Mouse (Mus musculus) intestine, embryonic 16.5 days (tissue): ENCODE measurements around the gene Clec4b2. TPM values are rescaled to one million over a fixed set of nuclear protein-coding genes. Genes with fewer than 3 reads are reported as not detected.
"Not testable (repeated sequence)": the region's sequence is repeated elsewhere in the genome, so short reads cannot be mapped to it uniquely, and the experiment has no call there.

ENCODE experiments used
- ATAC-seq: fragments of 200-750 bp; cut with Nextera tagmentation; 2 replicates; pipeline ENCODE4 v1.8.0; 2017; ENCODE audit warnings: moderate TSS enrichment, moderate library complexity
- H3K27ac ChIP-seq: fragments of 300-500 bp; sonication (generic); 2 replicates; pipeline ENCODE4 v1.5.1; 2014; ENCODE audit warnings: mild to moderate bottlenecking, low read length
- H3K27me3 ChIP-seq: fragments of 300-500 bp; sonication (generic); replicated peaks from 2 replicates; pipeline ENCODE4 v1.6.1; 2014; ENCODE audit warnings: low read length, control low read depth, mixed read lengths; ENCODE audit not compliant: control insufficient read depth, insufficient read depth
- H3K36me3 ChIP-seq: fragments of 300-500 bp; sonication (generic); 2 replicates; pipeline ENCODE4 v1.6.1; 2014; ENCODE audit warnings: low read length, control low read depth; ENCODE audit not compliant: control insufficient read depth, insufficient read depth
- H3K4me1 ChIP-seq: fragments of 300-500 bp; sonication (generic); 2 replicates; pipeline ENCODE4 v1.6.1; 2014; ENCODE audit warnings: low read length, control low read depth, mixed read lengths; ENCODE audit not compliant: control insufficient read depth, insufficient read depth
- H3K4me2 ChIP-seq: fragments of 300-500 bp; sonication (generic); 2 replicates; pipeline ENCODE4 v1.6.1; 2014; ENCODE audit warnings: low read depth, low read length, control low read depth
- H3K4me3 ChIP-seq: fragments of 300-500 bp; sonication (generic); 2 replicates; pipeline ENCODE4 v1.5.1; 2014; ENCODE audit warnings: mild to moderate bottlenecking, low read length
- H3K9ac ChIP-seq: fragments of 300-500 bp; sonication (generic); 2 replicates; pipeline ENCODE4 v1.6.1; 2014; ENCODE audit warnings: low read depth, low read length
- H3K9me3 ChIP-seq: fragments of 300-500 bp; sonication (generic); 2 replicates; pipeline ENCODE4 v1.6.1; 2016; ENCODE audit warnings: low read length, control low read depth; ENCODE audit not compliant: control insufficient read depth
- WGBS: fragments of 180-500 bp; shearing (Covaris S2); extraction: QIAGEN DNeasy Blood & Tissue Kit; methylation state at CpG from one replicate; pipeline ENCODE4 v1.1.7; 2014; 5-methylcytosine and 5-hydroxymethylcytosine counted together
- polyA plus RNA-seq: library from polyadenylated mRNA; unstranded; fragments of >200 nt; fragmentation: Nextera tagmentation; extraction: Ambion mirVana; gene quantifications from 2 replicates; pipeline ENCODE4 v1.2.1, GENCODE M21; 2015

The Clec4b2 gene
- polyA plus RNA-seq, 1 experiment from 2014 or later, result not detected

- ATAC-seq, H3K27me3 ChIP-seq, H3K4me1 ChIP-seq: not testable (repeated sequence)
Observed at GRCm38 (mm10) chr6:123208077-123208439, 35.4 kb downstream of the Clec4b2 start.

DNA sequence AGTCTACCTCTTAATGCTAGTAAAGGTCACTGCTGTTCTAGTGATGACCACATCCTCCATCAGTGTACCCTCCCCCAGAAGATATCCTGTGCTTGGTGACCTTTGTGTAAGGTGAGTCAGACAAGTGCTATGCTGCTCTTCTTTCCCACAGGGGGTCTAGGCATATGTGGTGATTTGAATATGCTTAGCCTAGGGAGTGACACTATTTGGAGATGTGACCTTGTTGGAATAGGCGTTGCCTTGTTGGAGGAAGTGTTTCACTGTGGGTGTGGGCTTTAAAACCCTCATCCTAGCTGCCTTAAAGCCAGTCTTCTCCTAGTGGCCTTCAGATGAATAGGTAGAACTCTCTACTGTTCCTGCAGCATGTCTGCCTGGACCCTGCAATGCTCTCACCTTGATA lies 39.0 kb downstream of the Clec4b2 start:
- H3K4me3 ChIP-seq, result no peak overlapping the region
- no peaks in the 10 kb centered on the region for H3K27me3 ChIP-seq
- no peaks in the 10 kb centered on the region for H3K36me3 ChIP-seq
- no peaks in the 10 kb centered on the region for H3K4me1 ChIP-seq
- no peak overlapping the region for H3K4me2 ChIP-seq
- no peaks in the 10 kb centered on the region for H3K9me3 ChIP-seq
- no peak overlapping the region for H3K27ac ChIP-seq
- H3K9ac ChIP-seq, result no peak overlapping the region
- WGBS, result 61% methylated on average over 1 of the region's 1 CpGs
- no peak for ATAC-seq

More at GRCm38 (mm10) chr6:123208077-123208439, 35.4 kb downstream of the Clec4b2 start:
- H3K4me2 ChIP-seq, H3K36me3 ChIP-seq, H3K9ac ChIP-seq, H3K27ac ChIP-seq, H3K4me3 ChIP-seq, H3K9me3 ChIP-seq: not testable (repeated sequence)

- H3K4me1 ChIP-seq, result no peaks in the 10 kb centered on the region
- no peaks in the 10 kb centered on the region for H3K9me3 ChIP-seq
- H3K4me2 ChIP-seq, result no peak overlapping the region
- H3K36me3 ChIP-seq, result no peaks in the 10 kb centered on the region
- H3K9ac ChIP-seq, result no peak overlapping the region
- no peaks in the 10 kb centered on the region for H3K27me3 ChIP-seq
- H3K27ac ChIP-seq, result no peak overlapping the region
- H3K4me3 ChIP-seq, result no peak overlapping the region
- WGBS, result 54% methylated on average over 2 of the region's 2 CpGs
- no peak for ATAC-seq
Observed at GRCm38 (mm10) chr6:123227519-123228166, 55.0 kb downstream of the Clec4b2 start.

- no peaks in the 10 kb centered on the region for H3K27me3 ChIP-seq
- H3K4me2 ChIP-seq, result no peak within 1 kb of the TSS
- no peak for ATAC-seq
- H3K4me3 ChIP-seq, result no peak within 1 kb of the TSS
- H3K27ac ChIP-seq, result no peak within 1 kb of the TSS
- no peaks in the 10 kb centered on the region for H3K36me3 ChIP-seq
- H3K4me1 ChIP-seq, result no peaks in the 10 kb centered on the region
- WGBS, result 49% methylated on average over 3 of the region's 3 CpGs
- no peak within 1 kb of the TSS for H3K9ac ChIP-seq
- no peaks in the 10 kb centered on the region for H3K9me3 ChIP-seq
Observed at GRCm38 (mm10) chr6:123229644-123230043, 57.0 kb downstream of the Clec4b2 start, which contains the start of gene Clec4n. TSS of gene Clec4n (plus strand) at chr6:123229843.

DNA sequence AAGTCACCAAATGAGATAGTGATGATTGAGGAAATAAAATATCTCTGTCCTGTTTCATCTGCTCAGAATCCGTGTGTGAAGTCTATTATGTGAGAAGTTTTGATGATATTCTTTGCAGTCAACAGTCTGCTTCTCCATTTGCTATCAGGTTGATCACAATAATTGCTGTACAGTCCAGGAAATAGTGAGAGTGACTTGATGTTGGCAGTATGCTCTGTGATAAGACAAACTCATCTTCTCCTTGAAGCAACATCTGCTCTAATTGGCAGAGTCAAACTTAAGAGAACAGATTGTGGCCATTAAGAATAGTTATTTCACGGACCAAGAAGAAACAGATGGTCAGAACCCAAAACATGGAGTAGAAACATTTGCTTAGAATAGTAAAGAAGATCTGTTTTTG lies 58.5 kb downstream of the Clec4b2 start:
- Histone ChIP-seq H3K36me3 (no peaks in the 10 kb centered on the region), H3K9me3 (no peaks in the 10 kb centered on the region), H3K4me1 (no peaks in the 10 kb centered on the region), H3K4me2 (no peak overlapping the region), H3K4me3 (no peak overlapping the region), H3K9ac (no peak overlapping the region), H3K27me3 (no peaks in the 10 kb centered on the region), H3K27ac (no peak overlapping the region)
- 68% methylated on average over 2 of the region's 2 CpGs for WGBS
- ATAC-seq, result no peak

GRCm38 (mm10) chr6:123237582-123237981 lies 64.9 kb downstream of the Clec4b2 start:
- H3K27me3 ChIP-seq, result no peaks in the 10 kb centered on the region
- H3K4me3 ChIP-seq, result no peak overlapping the region
- no peak overlapping the region for H3K4me2 ChIP-seq
- no peak overlapping the region for H3K27ac ChIP-seq
- H3K4me1 ChIP-seq, result no peaks in the 10 kb centered on the region
- ATAC-seq, result no peak
- no peak overlapping the region for H3K9ac ChIP-seq
- no peaks in the 10 kb centered on the region for H3K9me3 ChIP-seq
- H3K36me3 ChIP-seq, result no peaks in the 10 kb centered on the region

GRCm38 (mm10) chr6:123244201-123244600 lies 71.5 kb downstream of the Clec4b2 start:
- WGBS, result 82% methylated on average over 5 of the region's 5 CpGs

DNA sequence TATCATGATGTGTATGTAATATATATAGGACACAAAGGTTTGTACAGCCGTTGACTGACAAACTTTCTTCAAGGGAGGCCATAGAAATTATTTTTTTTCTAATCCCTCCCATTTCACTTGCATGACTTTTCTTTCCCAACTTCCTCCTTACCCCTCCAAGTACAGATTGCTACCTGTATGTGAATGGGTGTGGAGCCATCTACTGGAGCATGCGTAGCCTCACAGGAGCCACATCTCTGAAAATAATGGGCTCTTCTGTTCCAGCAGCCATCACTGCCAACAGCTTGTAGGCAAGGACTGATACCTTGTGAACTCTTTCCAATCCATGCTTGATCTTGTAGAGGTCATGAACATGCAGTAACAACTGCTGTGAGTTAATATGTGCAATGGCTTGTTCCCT lies 76.2 kb downstream of the Clec4b2 start:
- not testable (repeated sequence) for H3K4me3 ChIP-seq, H3K4me1 ChIP-seq, H3K9me3 ChIP-seq, H3K27me3 ChIP-seq, ATAC-seq, H3K36me3 ChIP-seq, H3K4me2 ChIP-seq, H3K27ac ChIP-seq, H3K9ac ChIP-seq
- WGBS, result 81% methylated on average over 2 of the region's 2 CpGs

More at GRCm38 (mm10) chr6:123244201-123244600, 71.5 kb downstream of the Clec4b2 start:
- H3K36me3 ChIP-seq, result no peaks in the 10 kb centered on the region
- H3K9me3 ChIP-seq, result no peaks in the 10 kb centered on the region
- ATAC-seq, result no peak
- H3K4me3 ChIP-seq, result no peak overlapping the region
- H3K4me1 ChIP-seq, result no peaks in the 10 kb centered on the region
- H3K27me3 ChIP-seq, result no peaks in the 10 kb centered on the region
- H3K4me2 ChIP-seq, result no peak overlapping the region
- no peak overlapping the region for H3K27ac ChIP-seq
- H3K9ac ChIP-seq, result no peak overlapping the region

- Histone ChIP-seq H3K9me3 (no peaks in the 10 kb centered on the region), H3K4me2 (no peak overlapping the region), H3K36me3 (no peaks in the 10 kb centered on the region), H3K27me3 (no peaks in the 10 kb centered on the region), H3K4me3 (no peak overlapping the region), H3K27ac (no peak overlapping the region), H3K4me1 (no peaks in the 10 kb centered on the region), H3K9ac (no peak overlapping the region)
- ATAC-seq, result no peak
Observed at GRCm38 (mm10) chr6:123252735-123253134, 80.0 kb downstream of the Clec4b2 start.
